Mouse (Mus musculus) heart, postnatal 14 days (tissue): ENCODE data around the gene Dglucy. TPM values are rescaled to one million over a fixed set of nuclear protein-coding genes. Genes with fewer than 3 reads are reported as not detected.

Experiments
- DNase-seq, 2 experiments: peaks; one replicate each; pipeline ENCODE4 v3.0.0; 2021 to 2022
- intact Hi-C: fragments of 180-260 bp; cut with DNase I; formaldehyde crosslinking; loops from one replicate; pipeline ENCODE4 v1.15.1; 2025
- total RNA-seq, 2 experiments: library from RNA; stranded (reverse); gene quantifications; 2 replicates each; pipeline ENCODE4 v1.2.3; 2021

Dglucy gene
- total RNA-seq, 2 experiments from 2014 or later, result 32.7 to 44.1 TPM

GRCm38 (mm10) chr12:100868049-100868622 is 89.3 kb downstream of the Dglucy start:
- intact Hi-C loops, result no loop called here
- no peak for DNase-seq

- intact Hi-C loops, result no loop called here
- no peak for DNase-seq
These were observed 92.4 kb downstream of the Dglucy start for GRCm38 (mm10) chr12:100871234-100871633.

- intact Hi-C loops, result no loop called here
- no peak for DNase-seq
These were observed 93.0 kb downstream of the Dglucy start for GRCm38 (mm10) chr12:100871841-100872240.

- no peak for DNase-seq
- intact Hi-C loops, result no loop called here
These were observed 94.8 kb downstream of the Dglucy start for GRCm38 (mm10) chr12:100873612-100874011.

- DNase-seq, result no peak
- intact Hi-C loops, result no loop called here
These were observed 96.7 kb downstream of the Dglucy start for GRCm38 (mm10) chr12:100875553-100875952.

- no peak for DNase-seq
- intact Hi-C loops, result no loop called here
These were observed 97.1 kb downstream of the Dglucy start for GRCm38 (mm10) chr12:100875960-100876359.

- intact Hi-C loops, result no loop called here
- DNase-seq, result no peak
These were observed 99.1 kb downstream of the Dglucy start for GRCm38 (mm10) chr12:100877936-100878335.

GRCm38 (mm10) chr12:100878556-100878955 is 99.7 kb downstream of the Dglucy start:
- DNase-seq, result no peak
- intact Hi-C loops, result no loop called here

- no peak for DNase-seq
- intact Hi-C loops, result no loop called here
These were observed 104.3 kb downstream of the Dglucy start for GRCm38 (mm10) chr12:100883168-100883567.

- intact Hi-C loops, result no loop called here
- no peak for DNase-seq
These were observed 106.7 kb downstream of the Dglucy start for GRCm38 (mm10) chr12:100885585-100885984.

GRCm38 (mm10) chr12:100886877-100887276 is 108.0 kb downstream of the Dglucy start:
- no peak for DNase-seq
- intact Hi-C loops, result no loop called here

- DNase-seq, result peak; percentile 35 to 54
- intact Hi-C loops, result no loop called here
These were observed 109.0 kb downstream of the Dglucy start for GRCm38 (mm10) chr12:100887801-100888258.

GRCm38 (mm10) chr12:100890548-100890947 is 111.7 kb downstream of the Dglucy start:
- DNase-seq, result no peak
- intact Hi-C loops, result no loop called here

GRCm38 (mm10) chr12:100895504-100895903 is 116.6 kb downstream of the Dglucy start:
- DNase-seq, result no peak
- intact Hi-C loops, result no loop called here

- intact Hi-C loops, result no loop called here
- DNase-seq, result no peak
These were observed 117.8 kb downstream of the Dglucy start for GRCm38 (mm10) chr12:100896661-100897060.

GRCm38 (mm10) chr12:100897736-100898650 is 119.1 kb downstream of the Dglucy start:
- intact Hi-C loops, result no loop called here
- DNase-seq, result no peak

- peak in 1 of 2 experiments; percentile 19 for DNase-seq
- intact Hi-C loops, result no loop called here
These were observed 120.3 kb downstream of the Dglucy start for GRCm38 (mm10) chr12:100899111-100899640.

- no peak for DNase-seq
- intact Hi-C loops, result no loop called here
These were observed 122.0 kb downstream of the Dglucy start for GRCm38 (mm10) chr12:100900901-100901300.

GRCm38 (mm10) chr12:100901386-100901785 is 122.5 kb downstream of the Dglucy start:
- intact Hi-C loops, result no loop called here
- DNase-seq, result no peak

GRCm38 (mm10) chr12:100903761-100904160 is 124.9 kb downstream of the Dglucy start:
- no peak for DNase-seq

GRCm38 (mm10) chr12:100906861-100907260 is 128.0 kb downstream of the Dglucy start:
- no peak for DNase-seq
- intact Hi-C loops, result no loop called here

More at GRCm38 (mm10) chr12:100903761-100904160, 124.9 kb downstream of the Dglucy start:
- intact Hi-C loops, result no loop called here
